11 mouse cellular contexts compared by ENCODE assay signal in genomic region chr16:21433543-21433942, GRCm38 (mm10). TPM values are rescaled to one million over a fixed set of nuclear protein-coding genes. Genes with fewer than 3 reads are reported as not detected.
DNase-seq lines count a peak whose midpoint lies in the region; ATAC-seq and TF ChIP-seq lines count a peak whose summit lies in the region.
"Had no signal": no experiment of that assay in that cellular context is flagged by ENCODE, and none has a peak within 500 bp of the region (broad histone marks: within the 10 kb centered on the region; RNA-seq: fewer than 3 reads in every experiment).

No protein-coding gene starts in this region.

- DNase-seq in hindbrain, embryonic 11.5 days (ENCODE audit: low spot score) = peak; percentile 27
- DNase-seq in midbrain, postnatal 0 days (ENCODE audit: low spot score) = peak; percentile 33
- no peak for DNase-seq in Patski (ENCODE audit: low read depth, low spot score)
- peak; percentile 45 for DNase-seq in splenic B cell, adult 2 months (ENCODE audit: low read depth, low spot score)
- DNase-seq in heart, adult 9 months (ENCODE audit: low spot score in 2 of 2) = no peak
- no peak for DNase-seq in adrenal gland, postnatal 36 days
- DNase-seq: gastrocnemius, postnatal 25 days; kidney, adult 9 months; lung, adult 2 months had no signal

- no peak overlapping the region for H3K4me3 ChIP-seq in hindbrain, embryonic 11.5 days (ENCODE audit: low read depth, low read length)
- no peak overlapping the region for H3K4me3 ChIP-seq in hindbrain, embryonic 12.5 days
- H3K4me3 ChIP-seq in midbrain, postnatal 0 days (ENCODE audit: low read depth, low read length) = no peak overlapping the region
- H3K4me3 ChIP-seq in midbrain, embryonic 15.5 days = no peak overlapping the region

- ATAC-seq in hindbrain, embryonic 11.5 days (ENCODE audit: low FRiP score) = no peak
- no peak for ATAC-seq in hindbrain, embryonic 12.5 days (ENCODE audit: low FRiP score)
- no peak for ATAC-seq in midbrain, postnatal 0 days (ENCODE audit: low FRiP score)
- ATAC-seq in midbrain, embryonic 15.5 days (replicated peaks) = no peak
- ATAC-seq in Patski = no peak

- no peaks in the 10 kb centered on the region for H3K4me1 ChIP-seq in hindbrain, embryonic 11.5 days (replicated peaks; ENCODE audit: control insufficient read depth, insufficient read depth, low read length)
- H3K4me1 ChIP-seq in hindbrain, embryonic 12.5 days = no peaks in the 10 kb centered on the region
- no peaks in the 10 kb centered on the region for H3K4me1 ChIP-seq in midbrain, postnatal 0 days (ENCODE audit: insufficient read depth, low read length)
- no peaks in the 10 kb centered on the region for H3K4me1 ChIP-seq in midbrain, embryonic 15.5 days

- no peaks in the 10 kb centered on the region for H3K9me3 ChIP-seq in hindbrain, embryonic 11.5 days (ENCODE audit: control insufficient read depth, low read length)
- H3K9me3 ChIP-seq in hindbrain, embryonic 12.5 days (replicated peaks) = no peaks in the 10 kb centered on the region; the same call in 1 of the 2 replicates
- H3K9me3 ChIP-seq in midbrain, postnatal 0 days (ENCODE audit: low read length) = no peaks in the 10 kb centered on the region
- H3K9me3 ChIP-seq in midbrain, embryonic 15.5 days = no peaks in the 10 kb centered on the region

- no peaks in the 10 kb centered on the region for H3K27me3 ChIP-seq in hindbrain, embryonic 11.5 days (ENCODE audit: control insufficient read depth, insufficient read depth, low read length)
- no peaks in the 10 kb centered on the region for H3K27me3 ChIP-seq in hindbrain, embryonic 12.5 days
- H3K27me3 ChIP-seq in midbrain, postnatal 0 days (ENCODE audit: insufficient read depth, low read length) = no peaks in the 10 kb centered on the region
- H3K27me3 ChIP-seq in midbrain, embryonic 15.5 days (replicated peaks) = no peaks in the 10 kb centered on the region
- no peaks in the 10 kb centered on the region for H3K27me3 ChIP-seq in Patski
- H3K27me3 ChIP-seq in splenic B cell, adult 2 months (ENCODE audit: control insufficient read depth, insufficient read depth, low read length, poor library complexity, severe bottlenecking) = no peaks in the 10 kb centered on the region

- POLR2A ChIA-PET in Patski (lab: Charles Lee) = no interaction called here

- no peak overlapping the region for H3K4me2 ChIP-seq in hindbrain, embryonic 11.5 days (replicated peaks; ENCODE audit: low read depth, low read length)
- H3K4me2 ChIP-seq in hindbrain, embryonic 12.5 days (replicated peaks) = no peak overlapping the region
- no peak overlapping the region for H3K4me2 ChIP-seq in midbrain, postnatal 0 days (ENCODE audit: low read depth, low read length, poor library complexity, severe bottlenecking)
- no peak overlapping the region for H3K4me2 ChIP-seq in midbrain, embryonic 15.5 days

- TF ChIP-seq CTCF in midbrain, postnatal 0 days (IDR thresholded peaks at IDR 0.05) = peak; percentile 70
- peak; percentile 57 for TF ChIP-seq CTCF in Patski (IDR thresholded peaks at IDR 0.05)

- in situ Hi-C loops in Patski (cut with MboI; ENCODE audit: low pct_unique_long_range_greater_than_20kb) = no loop called here

- no peaks in the 10 kb centered on the region for H3K36me3 ChIP-seq in hindbrain, embryonic 11.5 days (ENCODE audit: control insufficient read depth, insufficient read depth, low read length)
- H3K36me3 ChIP-seq in hindbrain, embryonic 12.5 days = peaks cover 18% of the 10 kb centered on the region
- peaks cover 8% of the 10 kb centered on the region; the same call in 1 of the 2 replicates for H3K36me3 ChIP-seq in midbrain, postnatal 0 days (ENCODE audit: insufficient read depth, low read length)
- H3K36me3 ChIP-seq in midbrain, embryonic 15.5 days (replicated peaks) = peaks cover 15% of the 10 kb centered on the region; the same call in 1 of the 2 replicates
- H3K36me3 ChIP-seq in splenic B cell, adult 2 months (ENCODE audit: control insufficient read depth, insufficient read depth, low read length, poor library complexity, severe bottlenecking) = peaks cover 2% of the 10 kb centered on the region; the same call in 1 of the 2 replicates

- H3K27ac ChIP-seq in hindbrain, embryonic 11.5 days (ENCODE audit: low read depth, low read length) = no peak overlapping the region
- H3K27ac ChIP-seq in hindbrain, embryonic 12.5 days = no peak overlapping the region
- no peak overlapping the region for H3K27ac ChIP-seq in midbrain, postnatal 0 days (ENCODE audit: low read depth, low read length)
- no peak overlapping the region for H3K27ac ChIP-seq in midbrain, embryonic 15.5 days

- CTCF ChIA-PET in Patski (lab: Charles Lee) = interaction anchor here (1.8 kb wide), 1 partner anchor 21 kb away, joined by 9 read pairs; no protein-coding TSS in a partner anchor

- no peak overlapping the region for H3K9ac ChIP-seq in hindbrain, embryonic 11.5 days (ENCODE audit: low read depth, low read length)
- no peak overlapping the region for H3K9ac ChIP-seq in hindbrain, embryonic 12.5 days
- no peak overlapping the region for H3K9ac ChIP-seq in midbrain, postnatal 0 days (replicated peaks; ENCODE audit: low read length, poor library complexity, severe bottlenecking)
- H3K9ac ChIP-seq in midbrain, embryonic 15.5 days = no peak overlapping the region

- 40% methylated on average over 3 of the region's 3 CpGs for WGBS in hindbrain, embryonic 11.5 days
- 39% methylated on average over 3 of the region's 3 CpGs for WGBS in hindbrain, embryonic 12.5 days
- WGBS in midbrain, postnatal 0 days = 42% methylated on average over 3 of the region's 3 CpGs
- 39% methylated on average over 3 of the region's 3 CpGs for WGBS in midbrain, embryonic 15.5 days

RNA-seq across cellular contexts. Expression of gene Vps8, which starts 10.6 kb away (rescaled TPM):
- 27.0 and 29.6 TPM in 2 replicates for polyA plus RNA-seq in hindbrain, embryonic 11.5 days (2014; fragmentation: Nextera tagmentation; extraction: Ambion mirVana)
- 28.0 and 33.8 TPM in 2 replicates for polyA plus RNA-seq in hindbrain, embryonic 12.5 days (2016; fragmentation: Nextera tagmentation; extraction: Ambion mirVana)
- 35.2 and 37.2 TPM in 2 replicates for total RNA-seq in midbrain, postnatal 0 days (2014; rRNA removed)
- 25.4 and 26.0 TPM in 2 replicates for polyA plus RNA-seq in midbrain, postnatal 0 days (2015; fragmentation: Nextera tagmentation; extraction: Ambion mirVana)
- 37.5 and 40.2 TPM in 2 replicates for polyA plus RNA-seq in midbrain, embryonic 15.5 days (2015; fragmentation: Nextera tagmentation; extraction: Ambion mirVana)
- polyA plus RNA-seq in Patski (2021) = 18.9 TPM
- total RNA-seq in adrenal gland, postnatal 36 days (2021) = 10 to 100 TPM; 23.6 to 24.4 TPM

Comparison
In these comparisons a context has a peak if more than half of its experiments do, and no peak if none do; other contexts are left out.
1. DNase-seq: peak in hindbrain, embryonic 11.5 days (single experiment), midbrain, postnatal 0 days (single experiment) and splenic B cell, adult 2 months (single experiment); none in Patski (single experiment), heart, adult 9 months (0 of 2) and adrenal gland, postnatal 36 days (0 of 2).